Mouse (Mus musculus): ENCODE measurements around the gene Enpp5. TPM values are rescaled to one million over a fixed set of nuclear protein-coding genes. Genes with fewer than 3 reads are reported as not detected.
A peak's percentile ranks its signal among the peaks of the same experiment; 100 is the strongest.

Enpp5 gene
- polyA plus RNA-seq, 1 experiment from 2014 or later: 22.0 TPM

GRCm38 (mm10) chr17:44068876-44069275 is 9.7 kb upstream of the Enpp5 start:
- no peak overlapping the region for H3K27ac ChIP-seq
- DNase-seq (ENCODE audit: low spot score) (no peak), ATAC-seq (replicated peaks; ENCODE audit: low FRiP score, low read depth) (no peak)
- H3K36me3 ChIP-seq (ENCODE audit: insufficient read depth, low read length): no peaks in the 10 kb centered on the region
- no peak for TF ChIP-seq CTCF (IDR thresholded peaks at IDR 0.05; ENCODE audit: low read depth)
- no peaks in the 10 kb centered on the region for H3K27me3 ChIP-seq (ENCODE audit: insufficient read depth, low read length)
- H3K4me1 ChIP-seq (replicated peaks; ENCODE audit: insufficient read depth, low read length): no peaks in the 10 kb centered on the region
- WGBS: 67% methylated on average over 6 of the region's 6 CpGs
- H3K9me3 ChIP-seq (replicated peaks; ENCODE audit: low read length): no peaks in the 10 kb centered on the region
- H3K4me3 ChIP-seq (replicated peaks; ENCODE audit: low read depth, low read length): no peak overlapping the region
- H3K9ac ChIP-seq (ENCODE audit: low read depth, low read length): no peak overlapping the region
- no peak overlapping the region for H3K4me2 ChIP-seq (ENCODE audit: low read length)

DNA sequence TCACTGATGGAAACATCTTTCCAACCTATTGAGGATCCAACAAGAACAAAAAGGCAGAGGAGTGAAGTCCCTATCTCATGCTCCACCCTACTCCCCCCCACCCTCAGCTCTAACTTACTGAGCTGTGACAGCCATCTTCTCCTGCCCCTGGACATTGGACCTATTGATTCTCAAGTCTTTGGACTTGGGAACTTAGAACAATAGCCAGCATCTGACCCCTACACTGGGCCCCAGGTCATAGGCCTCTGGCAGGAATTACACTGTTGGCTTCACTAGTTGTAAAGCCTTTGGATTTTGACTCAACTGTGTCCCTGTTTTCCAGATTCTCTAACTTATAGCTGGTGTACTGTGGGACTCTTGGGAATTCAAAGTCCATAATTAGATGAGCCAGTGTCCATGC is 6.9 kb upstream of the Enpp5 start:
- no peaks in the 10 kb centered on the region for H3K4me1 ChIP-seq (replicated peaks; ENCODE audit: insufficient read depth, low read length)
- H3K27ac ChIP-seq: no peak overlapping the region
- DNase-seq (ENCODE audit: low spot score) (no peak), ATAC-seq (replicated peaks; ENCODE audit: low FRiP score, low read depth) (no peak)
- no peak overlapping the region for H3K4me2 ChIP-seq (ENCODE audit: low read length)
- H3K9ac ChIP-seq (ENCODE audit: low read depth, low read length): no peak overlapping the region
- no peak overlapping the region for H3K4me3 ChIP-seq (replicated peaks; ENCODE audit: low read depth, low read length)
- TF ChIP-seq CTCF (IDR thresholded peaks at IDR 0.05; ENCODE audit: low read depth): no peak
- H3K36me3 ChIP-seq (ENCODE audit: insufficient read depth, low read length): no peaks in the 10 kb centered on the region
- H3K9me3 ChIP-seq (replicated peaks; ENCODE audit: low read length): no peaks in the 10 kb centered on the region
- no peaks in the 10 kb centered on the region for H3K27me3 ChIP-seq (ENCODE audit: insufficient read depth, low read length)

DNA sequence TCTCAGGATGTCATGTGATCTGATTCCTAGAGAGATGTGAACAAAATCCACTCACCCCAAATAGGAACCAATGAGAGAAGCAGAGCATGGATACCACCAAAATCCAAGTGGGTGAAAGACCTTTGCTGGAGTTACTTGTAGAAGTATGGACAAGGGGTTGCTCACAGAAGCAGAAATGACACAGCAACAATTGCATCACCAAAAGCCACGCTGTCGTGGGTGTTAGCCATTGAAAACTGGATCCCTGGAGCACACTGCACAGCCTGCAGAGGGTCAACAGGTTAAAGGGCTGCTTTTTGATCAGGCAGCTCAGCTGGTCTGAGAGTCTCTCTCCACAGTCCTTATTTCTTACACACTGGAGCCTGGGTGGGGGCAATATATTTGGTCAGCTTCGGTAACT is 3.0 kb upstream of the Enpp5 start:
- no peak overlapping the region for H3K4me3 ChIP-seq (replicated peaks; ENCODE audit: low read depth, low read length)
- TF ChIP-seq CTCF (IDR thresholded peaks at IDR 0.05; ENCODE audit: low read depth): no peak
- no peak for DNase-seq (ENCODE audit: low spot score)

GRCm38 (mm10) chr17:44076051-44076680 is 2.4 kb upstream of the Enpp5 start:
- Histone ChIP-seq H3K4me1 (replicated peaks; ENCODE audit: insufficient read depth, low read length) (no peaks in the 10 kb centered on the region), H3K9me3 (replicated peaks; ENCODE audit: low read length) (no peaks in the 10 kb centered on the region), H3K27ac (no peak overlapping the region), H3K27me3 (ENCODE audit: insufficient read depth, low read length) (no peaks in the 10 kb centered on the region), H3K9ac (ENCODE audit: low read depth, low read length) (no peak overlapping the region), H3K36me3 (ENCODE audit: insufficient read depth, low read length) (0 out of 2 replicates have a peak, but pooled peaks cover 2% of the 10 kb centered on the region), H3K4me3 (replicated peaks; ENCODE audit: low read depth, low read length) (no peak overlapping the region), H3K4me2 (ENCODE audit: low read length) (no peak overlapping the region)
- TF ChIP-seq CTCF (IDR thresholded peaks at IDR 0.05; ENCODE audit: low read depth): peak; percentile 85
- ATAC-seq (replicated peaks; ENCODE audit: low FRiP score, low read depth) (no peak), DNase-seq (ENCODE audit: low spot score) (peak; percentile 81)
- WGBS: 51% methylated on average over 6 of the region's 6 CpGs

More for the DNA sequence above, 3.0 kb upstream of the Enpp5 start:
- WGBS: 76% methylated on average over 3 of the region's 3 CpGs
- Histone ChIP-seq H3K9me3 (replicated peaks; ENCODE audit: low read length) (no peaks in the 10 kb centered on the region), H3K36me3 (ENCODE audit: insufficient read depth, low read length) (no peaks in the 10 kb centered on the region), H3K27me3 (ENCODE audit: insufficient read depth, low read length) (no peaks in the 10 kb centered on the region), H3K4me2 (ENCODE audit: low read length) (no peak overlapping the region), H3K9ac (ENCODE audit: low read depth, low read length) (no peak overlapping the region), H3K4me1 (replicated peaks; ENCODE audit: insufficient read depth, low read length) (no peaks in the 10 kb centered on the region), H3K27ac (no peak overlapping the region)
- ATAC-seq (replicated peaks; ENCODE audit: low FRiP score, low read depth): no peak

DNA sequence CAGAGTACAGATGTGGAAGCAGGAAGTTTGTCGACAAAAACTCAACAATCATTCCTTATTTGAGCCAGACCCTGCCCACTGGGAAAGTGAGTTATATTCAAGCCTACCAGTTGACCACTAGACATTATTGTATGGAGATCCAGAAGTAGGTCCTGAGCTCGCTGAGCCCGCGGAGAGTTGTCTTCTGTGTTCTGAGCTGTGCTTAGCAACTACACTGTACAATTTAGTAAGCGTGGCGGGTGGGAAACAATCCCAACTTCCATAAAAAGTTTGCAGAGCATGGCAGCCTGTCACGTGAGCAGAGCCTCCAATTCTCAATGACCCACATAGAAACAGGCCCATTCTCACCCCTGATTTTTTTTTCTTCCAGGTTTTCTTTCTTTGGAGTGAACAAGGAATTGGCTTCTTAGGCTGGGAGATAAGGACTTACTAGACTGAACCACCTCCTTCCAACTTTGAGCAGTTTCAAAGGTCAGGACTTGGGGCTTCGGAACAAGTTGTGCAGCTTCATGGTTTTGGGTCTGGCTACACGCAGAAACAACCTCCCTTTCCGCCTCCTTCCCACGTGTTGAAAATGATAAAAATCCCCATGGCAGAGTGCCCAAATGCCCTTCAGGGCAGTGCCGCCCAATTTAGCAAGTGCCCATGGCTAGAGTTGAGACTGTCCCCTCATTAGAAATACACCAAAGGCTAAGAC is 1.3 kb upstream of the Enpp5 start:
- Histone ChIP-seq H3K36me3 (ENCODE audit: insufficient read depth, low read length) (0 out of 2 replicates have a peak, but pooled peaks cover 2% of the 10 kb centered on the region), H3K4me3 (replicated peaks; ENCODE audit: low read depth, low read length) (no peak overlapping the region), H3K9me3 (replicated peaks; ENCODE audit: low read length) (no peaks in the 10 kb centered on the region), H3K4me2 (ENCODE audit: low read length) (no peak overlapping the region), H3K4me1 (replicated peaks; ENCODE audit: insufficient read depth, low read length) (no peaks in the 10 kb centered on the region), H3K27me3 (ENCODE audit: insufficient read depth, low read length) (no peaks in the 10 kb centered on the region), H3K9ac (ENCODE audit: low read depth, low read length) (no peak overlapping the region), H3K27ac (no peak overlapping the region)
- ATAC-seq (replicated peaks; ENCODE audit: low FRiP score, low read depth): no peak
- WGBS: 72% methylated on average over 12 of the region's 12 CpGs
- DNase-seq (ENCODE audit: low spot score): no peak
- TF ChIP-seq CTCF (IDR thresholded peaks at IDR 0.05; ENCODE audit: low read depth): no peak

- no peaks in the 10 kb centered on the region for H3K9me3 ChIP-seq (replicated peaks; ENCODE audit: low read length)
- H3K4me1 ChIP-seq (replicated peaks; ENCODE audit: insufficient read depth, low read length): no peaks in the 10 kb centered on the region
- ATAC-seq (replicated peaks; ENCODE audit: low FRiP score, low read depth) (no peak), DNase-seq (ENCODE audit: low spot score) (no peak)
- H3K4me3 ChIP-seq (replicated peaks; ENCODE audit: low read depth, low read length): no peak overlapping the region
- H3K9ac ChIP-seq (ENCODE audit: low read depth, low read length): no peak overlapping the region
- 0 out of 2 replicates have a peak, but pooled peaks cover 2% of the 10 kb centered on the region for H3K36me3 ChIP-seq (ENCODE audit: insufficient read depth, low read length)
- H3K4me2 ChIP-seq (ENCODE audit: low read length): no peak overlapping the region
- H3K27ac ChIP-seq: no peak overlapping the region
- no peaks in the 10 kb centered on the region for H3K27me3 ChIP-seq (ENCODE audit: insufficient read depth, low read length)
- no peak for TF ChIP-seq CTCF (IDR thresholded peaks at IDR 0.05; ENCODE audit: low read depth)
- WGBS: 65% methylated on average over 2 of the region's 2 CpGs
Observed at GRCm38 (mm10) chr17:44077843-44078160, 811 bp upstream of the Enpp5 start.
